Mouse (Mus musculus) small intestine, adult 2 months (tissue): ENCODE measurements around the gene Cabp7. TPM values are rescaled to one million over a fixed set of nuclear protein-coding genes. Genes with fewer than 3 reads are reported as not detected.

Experiments used
- H3K27ac ChIP-seq: fragments of 200-500 bp; 2 replicates; pipeline ENCODE4 v1.5.1; 2012; ENCODE audit warnings: low read depth, low read length, control low read depth, inconsistent platforms; ENCODE audit not compliant: insufficient read depth
- H3K27me3 ChIP-seq: fragments of 200-500 bp; 2 replicates; pipeline ENCODE4 v1.6.1; 2012; ENCODE audit warnings: mild to moderate bottlenecking, moderate library complexity, low read length, inconsistent platforms; ENCODE audit not compliant: control insufficient read depth, insufficient read depth
- H3K36me3 ChIP-seq: fragments of 200-500 bp; 2 replicates; pipeline ENCODE4 v1.6.1; 2012; ENCODE audit warnings: mild to moderate bottlenecking, low read length, control low read depth, inconsistent platforms; ENCODE audit not compliant: control insufficient read depth, insufficient read depth
- H3K4me1 ChIP-seq: fragments of 200-500 bp; 2 replicates; pipeline ENCODE4 v1.6.1; 2012; ENCODE audit warnings: low read length, inconsistent platforms, mixed read lengths; ENCODE audit not compliant: control insufficient read depth, insufficient read depth, insufficient read length
- H3K4me3 ChIP-seq: fragments of 200-500 bp; 2 replicates; pipeline ENCODE4 v1.5.1; 2012; ENCODE audit warnings: low read depth, mild to moderate bottlenecking, control low read depth, inconsistent platforms, low read length, moderate library complexity
- CTCF ChIP-seq: fragments of 200-500 bp; IDR thresholded peaks from 2 replicates; pipeline ENCODE4 v1.5.1; 2012; ENCODE audit warnings: low read depth, mild to moderate bottlenecking, control low read depth, inconsistent platforms, low read length, moderate library complexity, mixed read lengths; ENCODE audit not compliant: insufficient replicate concordance, insufficient read length; ENCODE audit errors: extremely low read depth
- POLR2A ChIP-seq: fragments of 200-500 bp; IDR thresholded peaks from 2 replicates; pipeline ENCODE4 v1.6.1; 2012; ENCODE audit warnings: low read depth, mild to moderate bottlenecking, control low read depth, inconsistent platforms, low read length, moderate library complexity
- WGBS: fragments of 180-500 bp; shearing (Covaris S2); methylation state at CpG from one replicate; pipeline ENCODE4 v1.1.7; 2018; 5-methylcytosine and 5-hydroxymethylcytosine counted together
- polyA plus RNA-seq: library from polyadenylated mRNA; depleted of rRNA; stranded (reverse); fragments of >200 nt; gene quantifications from 2 replicates; pipeline ENCODE4 v1.2.3, GENCODE M21; 2012

The Cabp7 gene
- polyA plus RNA-seq, 1 experiment: not detected

DNA sequence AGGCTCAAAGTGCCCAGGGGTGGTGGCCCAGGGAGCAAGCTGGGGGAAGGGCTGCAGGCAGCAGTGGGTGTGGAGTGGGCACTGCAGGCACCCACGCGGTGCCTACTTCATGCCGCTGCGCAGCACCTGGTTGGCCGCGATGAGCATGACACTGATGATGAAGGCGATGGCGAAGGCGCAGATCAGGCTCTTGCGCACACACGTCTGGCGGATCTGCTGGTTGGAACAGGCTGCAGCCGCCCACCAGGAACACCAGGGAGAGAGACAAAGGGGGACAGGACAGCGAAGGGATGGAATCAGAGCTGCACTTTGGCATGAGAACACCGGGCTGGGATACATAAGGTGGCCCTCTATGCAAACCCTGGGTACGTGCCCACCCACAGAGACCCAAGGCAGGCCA, 7.9 kb downstream of the Cabp7 start:
- WGBS: 94% methylated on average over 16 of the region's 16 CpGs

DNA sequence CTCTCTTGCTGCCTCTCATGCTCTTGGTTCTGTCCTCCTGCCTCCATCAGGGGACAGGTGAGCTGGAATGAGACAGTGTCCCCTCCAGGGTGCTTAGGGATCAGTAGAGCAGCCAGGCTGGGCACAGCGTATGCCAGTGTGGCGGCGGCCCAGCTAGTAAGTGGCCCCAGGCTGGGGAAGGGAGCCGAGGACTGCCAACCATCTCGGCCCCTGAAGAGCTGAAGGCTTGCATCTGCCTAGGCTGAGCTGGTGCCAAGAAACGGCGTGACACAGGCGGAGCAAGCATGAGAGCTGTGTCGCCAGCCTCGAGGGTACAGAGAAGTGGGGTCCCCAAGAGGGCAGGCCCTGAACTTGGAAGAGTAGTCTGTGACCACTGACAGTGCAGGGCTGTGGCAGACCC, 8.9 kb downstream of the Cabp7 start:
- Histone ChIP-seq H3K4me3 (no peak overlapping the region), H3K27ac (no peak overlapping the region), H3K4me1 (no peaks in the 10 kb centered on the region), H3K36me3 (peaks cover 9% of the 10 kb centered on the region; the same call in 1 of the 2 replicates), H3K27me3 (no peaks in the 10 kb centered on the region)
- TF ChIP-seq CTCF (no peak), POLR2A (no peak)
- 87% methylated on average over 10 of the region's 10 CpGs for WGBS

More for the DNA sequence above, 7.9 kb downstream of the Cabp7 start:
- Histone ChIP-seq H3K36me3 (peaks cover 6% of the 10 kb centered on the region; the same call in 1 of the 2 replicates), H3K27ac (no peak overlapping the region), H3K4me3 (no peak overlapping the region), H3K4me1 (no peaks in the 10 kb centered on the region), H3K27me3 (no peaks in the 10 kb centered on the region; the same call in 1 of the 2 replicates)
- no peak for TF ChIP-seq POLR2A
- TF ChIP-seq CTCF: no peak

DNA sequence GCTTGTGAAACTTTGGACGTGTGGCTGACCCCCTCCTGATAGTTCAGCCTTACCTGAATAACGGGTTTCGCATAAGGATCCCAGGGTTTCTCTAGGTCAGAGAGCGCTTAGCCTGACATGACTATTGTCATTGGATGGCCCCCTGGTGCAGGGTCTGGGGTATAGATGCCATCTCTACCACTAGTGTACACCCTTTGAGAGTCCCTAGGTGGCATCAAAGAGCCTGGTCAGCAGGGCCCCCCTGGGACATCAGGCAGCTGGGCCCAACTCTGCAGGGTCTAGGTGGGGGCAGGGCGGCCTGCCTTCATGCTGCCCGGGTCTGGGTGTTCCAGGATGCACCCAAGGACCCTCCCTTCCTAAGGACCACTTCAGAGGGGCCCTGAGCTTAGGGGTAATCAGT, 10.2 kb downstream of the Cabp7 start:
- Histone ChIP-seq H3K27ac (no peak overlapping the region), H3K4me3 (no peak overlapping the region), H3K36me3 (peaks cover 9% of the 10 kb centered on the region; the same call in 1 of the 2 replicates), H3K27me3 (no peaks in the 10 kb centered on the region), H3K4me1 (no peaks in the 10 kb centered on the region)
- TF ChIP-seq POLR2A (no peak), CTCF (no peak)
- WGBS: 79% methylated on average over 6 of the region's 6 CpGs

GRCm38 (mm10) chr11:4734179-4734578, 12.4 kb downstream of the Cabp7 start:
- TF ChIP-seq CTCF (no peak), POLR2A (no peak)
- WGBS: 73% methylated on average over 12 of the region's 12 CpGs
- no peak overlapping the region for H3K4me3 ChIP-seq
- H3K27ac ChIP-seq: no peak overlapping the region
- no peaks in the 10 kb centered on the region for H3K27me3 ChIP-seq
- H3K36me3 ChIP-seq: peaks cover 12% of the 10 kb centered on the region; the same call in 1 of the 2 replicates
- H3K4me1 ChIP-seq: peaks cover 3% of the 10 kb centered on the region

DNA sequence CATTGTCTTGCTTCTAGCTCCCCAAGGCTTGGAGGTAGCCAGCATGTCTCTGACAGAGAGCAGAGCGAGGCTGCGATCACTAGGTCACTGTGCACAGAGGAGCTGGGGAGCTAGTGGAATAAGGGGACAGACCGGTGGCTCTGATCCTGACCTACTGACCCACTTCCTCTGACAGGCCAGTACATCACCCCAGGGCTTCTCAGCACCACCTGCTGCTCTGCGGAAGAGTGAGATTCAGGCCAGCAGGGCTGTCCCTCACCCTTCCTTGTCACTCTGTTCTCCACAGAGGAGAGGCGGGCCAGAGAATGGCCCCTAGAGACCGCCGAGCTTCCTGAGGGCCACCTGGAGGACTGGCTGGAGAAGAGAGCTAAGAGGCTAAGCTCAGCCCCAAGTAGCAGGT, 14.8 kb downstream of the Cabp7 start:
- no peak overlapping the region for H3K27ac ChIP-seq
- no peak for TF ChIP-seq POLR2A
- no peak for TF ChIP-seq CTCF
- no peak overlapping the region for H3K4me3 ChIP-seq
- H3K27me3 ChIP-seq: no peaks in the 10 kb centered on the region
- WGBS: 87% methylated on average over 7 of the region's 7 CpGs
- H3K4me1 ChIP-seq: peaks cover 3% of the 10 kb centered on the region
- H3K36me3 ChIP-seq: peaks cover 10% of the 10 kb centered on the region

DNA sequence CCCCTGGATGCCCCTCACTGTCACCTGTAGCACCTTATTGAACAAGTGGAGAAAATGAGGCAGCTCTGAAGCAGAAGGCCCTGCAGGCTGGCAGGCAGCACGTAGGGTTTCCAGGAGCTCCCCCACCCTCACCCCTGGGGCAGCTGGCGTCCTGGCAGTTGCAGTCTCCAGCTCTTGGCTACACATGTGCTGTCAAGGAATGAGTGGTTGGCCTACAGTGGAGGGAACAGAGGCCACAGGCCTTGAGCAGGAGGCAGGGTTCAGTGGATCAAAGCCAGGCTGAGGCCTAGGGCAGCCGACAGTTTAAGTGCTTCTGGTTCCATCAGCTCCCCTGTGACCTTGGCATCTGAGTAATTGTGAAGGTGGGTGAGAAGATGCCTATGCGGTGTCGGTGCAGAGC, 15.7 kb downstream of the Cabp7 start:
- Histone ChIP-seq H3K4me3 (no peak overlapping the region), H3K27ac (no peak overlapping the region), H3K4me1 (peaks cover 3% of the 10 kb centered on the region), H3K36me3 (peaks cover 10% of the 10 kb centered on the region), H3K27me3 (no peaks in the 10 kb centered on the region)
- 85% methylated on average over 5 of the region's 5 CpGs for WGBS
- TF ChIP-seq POLR2A (no peak), CTCF (no peak)

GRCm38 (mm10) chr11:4730096-4730495, 16.5 kb downstream of the Cabp7 start:
- Histone ChIP-seq H3K27ac (no peak overlapping the region), H3K4me3 (no peak overlapping the region), H3K4me1 (peaks cover 3% of the 10 kb centered on the region), H3K36me3 (peaks cover 16% of the 10 kb centered on the region), H3K27me3 (no peaks in the 10 kb centered on the region)
- TF ChIP-seq POLR2A: no peak
- no peak for TF ChIP-seq CTCF
- 39% methylated on average over 6 of the region's 6 CpGs for WGBS
